Mouse (Mus musculus) G1E (cell line): ENCODE measurements around the gene Lrrc32.

Experiments
- CTCF ChIP-seq: IDR thresholded peaks from 2 replicates; pipeline ENCODE4 v1.5.1; 2012; ENCODE audit warnings: low read depth, low read length, inconsistent platforms, mixed read lengths
- GATA1 ChIP-seq: IDR thresholded peaks from 2 replicates; pipeline ENCODE4 v1.6.1; 2012; ENCODE audit warnings: borderline replicate concordance, low read length, inconsistent platforms, mixed read lengths
- TAL1 ChIP-seq: conservative IDR thresholded peaks from 2 replicates; pipeline ENCODE4 v1.6.1; 2012; ENCODE audit warnings: low read depth, low read length, inconsistent platforms, mixed read lengths

DNA sequence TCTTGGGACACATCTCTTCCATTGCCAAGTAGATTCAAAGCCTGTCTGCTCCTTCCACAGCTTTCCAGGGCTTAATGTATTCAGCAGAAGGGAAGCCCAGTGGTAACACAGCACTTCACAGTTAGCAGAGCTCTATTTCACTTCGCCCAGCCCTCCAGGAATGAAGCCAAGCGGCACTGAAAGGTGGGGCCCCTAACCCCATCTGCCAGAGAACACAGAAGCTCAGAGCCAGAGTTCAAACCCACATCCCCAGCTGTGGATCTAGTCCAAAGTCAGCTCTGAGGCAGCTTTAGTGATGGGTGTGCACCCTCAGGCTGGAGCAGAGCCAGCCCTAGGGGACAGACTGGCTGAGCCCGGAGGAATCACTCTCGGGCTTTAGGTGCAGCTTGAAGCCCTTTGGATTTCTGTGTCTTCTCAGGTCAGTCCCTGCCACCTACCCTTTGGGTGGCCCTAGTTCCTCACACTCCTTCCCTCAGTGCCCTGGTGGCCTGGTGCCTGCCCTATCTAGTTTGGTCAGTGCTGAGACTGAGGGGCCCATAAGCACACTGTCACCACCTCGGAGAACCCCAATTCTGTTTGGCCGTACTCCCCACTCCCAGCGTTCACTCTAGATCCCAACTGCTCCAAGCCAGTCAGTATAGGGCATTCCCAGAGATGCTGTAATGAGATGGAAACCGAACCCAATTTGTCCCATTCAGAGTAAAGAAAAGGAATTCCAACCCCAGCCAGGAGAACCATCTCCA lies 34.2 kb downstream of the Lrrc32 start:
- TF ChIP-seq GATA1 (no peak), CTCF (no peak), TAL1 (no peak)
